ENCODE assay signal across 23 mouse cellular contexts in the genomic region with DNA sequence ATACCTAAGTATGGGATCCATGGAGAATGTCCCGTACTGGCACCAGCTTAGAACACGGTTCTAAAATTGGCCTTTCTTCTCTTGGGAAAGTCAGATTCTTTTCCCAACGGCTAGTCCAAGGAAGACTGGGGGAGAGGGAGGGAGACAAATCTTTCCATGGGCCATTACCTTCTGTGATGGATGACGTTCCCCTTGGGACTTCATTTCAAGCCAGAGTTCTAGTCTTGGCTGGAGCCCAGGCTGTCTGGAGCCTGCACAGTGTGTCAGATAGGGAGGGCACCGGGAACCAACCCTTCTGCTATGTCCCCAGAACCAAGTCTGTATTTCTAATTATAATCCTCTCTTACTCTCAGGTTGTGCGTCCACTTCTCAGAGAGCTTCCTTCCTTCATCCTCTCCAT. TPM values are rescaled to one million over a fixed set of nuclear protein-coding genes. Genes with fewer than 3 reads are reported as not detected.
"Had no signal": no experiment of that assay in that cellular context is flagged by ENCODE, and none has a peak within 500 bp of the region (broad histone marks: within the 10 kb centered on the region; RNA-seq: fewer than 3 reads in every experiment).

No protein-coding gene starts in this region.

- H3K36me3 ChIP-seq: limb, embryonic 10.5 days; limb, embryonic 13.5 days; liver, embryonic 12.5 days; liver, embryonic 15.5 days; lung, embryonic 15.5 days; midbrain, embryonic 10.5 days; midbrain, embryonic 13.5 days; neural tube, embryonic 13.5 days; stomach, embryonic 15.5 days had no signal

- H3K4me3 ChIP-seq: layer of hippocampus, adult 2 months; limb, embryonic 10.5 days; limb, embryonic 13.5 days; liver, embryonic 12.5 days; liver, embryonic 15.5 days; lung, embryonic 15.5 days; megakaryocyte, embryonic 14.5 days; midbrain, embryonic 10.5 days; midbrain, embryonic 13.5 days; myocyte; neural tube, embryonic 13.5 days; stomach, embryonic 15.5 days had no signal

- DNase-seq: layer of hippocampus, adult 9-11 months; liver; lung, adult 18-20 months; lung, postnatal 10 days; lung, postnatal 36 days; retina, postnatal 1 day; right cerebral cortex, postnatal 25 days; spleen, adult 18-20 months; thymus, postnatal 25 days had no signal

- H3K4me1 ChIP-seq: limb, embryonic 10.5 days; limb, embryonic 13.5 days; liver, embryonic 12.5 days; liver, embryonic 15.5 days; lung, embryonic 15.5 days; megakaryocyte, embryonic 14.5 days; midbrain, embryonic 10.5 days; stomach, embryonic 15.5 days had no signal

- H3K27me3 ChIP-seq: limb, embryonic 13.5 days; liver, embryonic 12.5 days; liver, embryonic 15.5 days; lung, embryonic 15.5 days; midbrain, embryonic 13.5 days; neural tube, embryonic 13.5 days; stomach, embryonic 15.5 days had no signal

- H3K27ac ChIP-seq: layer of hippocampus, adult 2 months; limb, embryonic 10.5 days; limb, embryonic 13.5 days; liver, embryonic 12.5 days; liver, embryonic 15.5 days; lung, embryonic 15.5 days; midbrain, embryonic 10.5 days; midbrain, embryonic 13.5 days; neural tube, embryonic 13.5 days; stomach, embryonic 15.5 days had no signal

RNA-seq across cellular contexts. Expression of a gene that starts 26.5 kb away (rescaled TPM):
- total RNA-seq: monocyte, adult 5-6 weeks; neutrophil, adult 5-6 weeks had no signal
- polyA plus RNA-seq: myocyte had no signal
